Mouse (Mus musculus) limb, embryonic 13.5 days (tissue): ENCODE measurements around the gene Gm11034. TPM values are rescaled to one million over a fixed set of nuclear protein-coding genes. Genes with fewer than 3 reads are reported as not detected.

Experiments
- polyA plus RNA-seq: library from polyadenylated mRNA; unstranded; fragments of >200 nt; fragmentation: Nextera tagmentation; extraction: Ambion mirVana; gene quantifications from 2 replicates; pipeline ENCODE4 v1.2.1, GENCODE M21; 2015

Gene Gm11034
- polyA plus RNA-seq, 1 experiment from 2014 or later: not detected

Other genes starting within 250 kb of the Gm11034 start
- gene Cyp4f18, start 204.0 kb downstream of the Gm11034 start, polyA plus RNA-seq: 0.90 and 0.91 TPM in 2 replicates
- not detected in 2 replicates for gene Olfr372, start 172.4 kb downstream of the Gm11034 start, polyA plus RNA-seq
- gene Olfr373, start 130.5 kb downstream of the Gm11034 start, polyA plus RNA-seq: not detected in 2 replicates
- 0.09 TPM in 1 of 2 replicates, not detected in the other for gene Olfr374, start 106.6 kb downstream of the Gm11034 start, polyA plus RNA-seq
- 638 and 655 TPM in 2 replicates for gene Tpm4, start 78.7 kb downstream of the Gm11034 start, polyA plus RNA-seq
- 121 and 125 TPM in 2 replicates for gene Rab8a, start 52.4 kb downstream of the Gm11034 start, polyA plus RNA-seq
- not detected in 2 replicates for gene Hsh2d, start 24.0 kb downstream of the Gm11034 start, polyA plus RNA-seq
- gene Cib3, start 799 bp downstream of the Gm11034 start, polyA plus RNA-seq: not detected in 2 replicates
- gene Fam32a, start 6.1 kb upstream of the Gm11034 start, polyA plus RNA-seq: 70.5 and 70.6 TPM in 2 replicates
- gene Ap1m1, start 26.4 kb upstream of the Gm11034 start, polyA plus RNA-seq: 127 and 132 TPM in 2 replicates
- gene Gm10282, start 91.6 kb upstream of the Gm11034 start, polyA plus RNA-seq: 31.7 TPM in 2 replicates
- 7.9 and 8.9 TPM in 2 replicates for gene Klf2, start 105.4 kb upstream of the Gm11034 start, polyA plus RNA-seq
- 61.5 and 65.3 TPM in 2 replicates for gene Eps15l1, start 207.8 kb upstream of the Gm11034 start, polyA plus RNA-seq
- gene Calr3, start 230.2 kb upstream of the Gm11034 start, polyA plus RNA-seq: 1.4 and 1.5 TPM in 2 replicates
- 18.1 and 19.2 TPM in 2 replicates for gene 1700030K09Rik, start 230.2 kb upstream of the Gm11034 start, polyA plus RNA-seq